Mouse (Mus musculus) stomach, postnatal 0 days (tissue): ENCODE measurements around the gene App.

ENCODE experiments used
- CTCF ChIP-seq: IDR thresholded peaks from 2 replicates; pipeline ENCODE4 v1.5.1; 2016; ENCODE audit warnings: antibody characterized with exemption, low read depth, mild to moderate bottlenecking, moderate library complexity
- EP300 ChIP-seq: optimal IDR thresholded peaks from 2 replicates; pipeline ENCODE3; 2016; ENCODE audit warnings: antibody characterized with exemption

DNA sequence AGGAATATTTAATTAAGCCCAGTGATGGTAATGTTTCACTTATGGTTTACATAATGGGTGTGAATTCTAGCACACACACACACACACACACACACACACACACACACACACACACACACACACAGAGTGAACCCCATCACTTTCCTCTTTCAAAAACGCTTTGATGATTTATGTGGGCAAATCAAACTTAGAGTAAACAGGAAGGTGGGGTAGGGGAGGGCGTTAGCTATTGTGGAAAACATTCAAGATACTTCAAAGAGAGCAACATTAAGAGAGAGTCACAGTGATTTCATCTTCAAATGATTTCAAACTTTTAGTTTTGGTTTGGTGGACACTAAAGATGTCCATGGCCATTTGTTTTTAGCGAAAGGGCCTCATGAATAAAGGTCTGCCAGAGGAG, 191.0 kb downstream of the App start:
- TF ChIP-seq CTCF: no peak
- no peak for TF ChIP-seq EP300
